Comparison of ENCODE assay signal across 16 mouse cellular contexts in the genomic region with DNA sequence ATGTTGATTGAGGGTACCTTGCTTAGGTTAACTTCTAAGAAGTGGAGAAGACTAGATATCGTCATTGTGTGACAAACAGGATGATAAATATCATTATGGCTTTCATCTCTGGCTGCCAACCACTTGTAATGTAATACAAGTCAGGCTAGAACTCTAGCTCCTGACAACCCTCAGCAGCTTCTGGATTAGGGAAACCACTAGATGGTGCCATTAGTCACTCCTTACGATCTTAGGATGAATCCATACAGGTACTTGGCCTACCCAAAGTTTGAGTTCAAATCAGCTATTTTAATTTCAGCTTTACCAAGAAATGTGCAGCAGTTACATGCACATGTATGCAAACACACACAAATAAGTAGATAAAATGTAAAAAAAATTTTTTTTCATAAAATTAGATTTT. TPM values are rescaled to one million over a fixed set of nuclear protein-coding genes. Genes with fewer than 3 reads are reported as not detected.
DNase-seq lines count a peak whose midpoint lies in the region; ATAC-seq and TF ChIP-seq lines count a peak whose summit lies in the region.
"Had no signal": no experiment of that assay in that cellular context is flagged by ENCODE, and none has a peak within 500 bp of the region (broad histone marks: within the 10 kb centered on the region; RNA-seq: fewer than 3 reads in every experiment).

No protein-coding gene starts in this region.

- 40% methylated on average over 2 of the region's 2 CpGs for WGBS in hindbrain, postnatal 0 days
- 43% methylated on average over 2 of the region's 2 CpGs for WGBS in hindbrain, embryonic 12.5 days
- WGBS in lung, postnatal 0 days = 30% methylated on average over 2 of the region's 2 CpGs
- 37% methylated on average over 2 of the region's 2 CpGs for WGBS in lung, adult 2 months
- WGBS in hindbrain, embryonic 13.5 days = 43% methylated on average over 2 of the region's 2 CpGs

- no peak overlapping the region for H3K4me2 ChIP-seq in hindbrain, postnatal 0 days (ENCODE audit: low read depth, low read length)
- H3K4me2 ChIP-seq in hindbrain, embryonic 12.5 days (replicated peaks) = no peak overlapping the region
- H3K4me2 ChIP-seq in lung, postnatal 0 days (replicated peaks; ENCODE audit: low read depth, low read length) = no peak overlapping the region
- H3K4me2 ChIP-seq in hindbrain, embryonic 13.5 days = no peak overlapping the region
- H3K4me2 ChIP-seq: embryonic facial prominence, embryonic 13.5 days; limb, embryonic 15.5 days had no signal

- no peak overlapping the region for H3K9ac ChIP-seq in hindbrain, postnatal 0 days (replicated peaks; ENCODE audit: low read length)
- no peak overlapping the region for H3K9ac ChIP-seq in hindbrain, embryonic 12.5 days
- H3K9ac ChIP-seq in lung, postnatal 0 days (replicated peaks; ENCODE audit: low read depth) = no peak overlapping the region
- no peak overlapping the region for H3K9ac ChIP-seq in hindbrain, embryonic 13.5 days
- H3K9ac ChIP-seq: embryonic facial prominence, embryonic 13.5 days; limb, embryonic 15.5 days had no signal

- H3K4me3 ChIP-seq in hindbrain, postnatal 0 days (ENCODE audit: low read length) = no peak overlapping the region
- H3K4me3 ChIP-seq in hindbrain, embryonic 12.5 days = no peak overlapping the region
- no peak overlapping the region for H3K4me3 ChIP-seq in lung, postnatal 0 days (ENCODE audit: low read depth, low read length)
- no peak overlapping the region for H3K4me3 ChIP-seq in lung, adult 2 months (replicated peaks; ENCODE audit: extremely low read depth, low read depth, low read length)
- no peak overlapping the region for H3K4me3 ChIP-seq in hindbrain, embryonic 13.5 days
- H3K4me3 ChIP-seq: embryonic facial prominence, embryonic 13.5 days; limb, embryonic 15.5 days had no signal

- peak; percentile 42 for TF ChIP-seq CTCF in hindbrain, postnatal 0 days (IDR thresholded peaks at IDR 0.05; ENCODE audit: low read depth)
- TF ChIP-seq CTCF in lung, postnatal 0 days (IDR thresholded peaks at IDR 0.05) = peak; percentile 33
- no peak for TF ChIP-seq CTCF in lung, adult 2 months (IDR thresholded peaks at IDR 0.05; ENCODE audit: insufficient read depth, low read length)

- H3K27ac ChIP-seq in hindbrain, postnatal 0 days = no peak overlapping the region
- H3K27ac ChIP-seq in hindbrain, embryonic 12.5 days = no peak overlapping the region
- no peak overlapping the region for H3K27ac ChIP-seq in lung, postnatal 0 days (ENCODE audit: low read length)
- H3K27ac ChIP-seq in hindbrain, embryonic 13.5 days = no peak overlapping the region
- H3K27ac ChIP-seq: embryonic facial prominence, embryonic 13.5 days; limb, embryonic 15.5 days had no signal

- no peaks in the 10 kb centered on the region for H3K4me1 ChIP-seq in hindbrain, postnatal 0 days (ENCODE audit: insufficient read depth, low read length)
- no peaks in the 10 kb centered on the region for H3K4me1 ChIP-seq in hindbrain, embryonic 12.5 days
- no peaks in the 10 kb centered on the region for H3K4me1 ChIP-seq in lung, postnatal 0 days (ENCODE audit: insufficient read depth, low read depth, low read length)
- no peaks in the 10 kb centered on the region for H3K4me1 ChIP-seq in lung, adult 2 months (ENCODE audit: control insufficient read depth, insufficient read depth, low read length)
- H3K4me1 ChIP-seq in hindbrain, embryonic 13.5 days (replicated peaks) = no peaks in the 10 kb centered on the region
- H3K4me1 ChIP-seq: embryonic facial prominence, embryonic 13.5 days; limb, embryonic 15.5 days had no signal

- no peak for ATAC-seq in hindbrain, postnatal 0 days
- no peak for ATAC-seq in hindbrain, embryonic 12.5 days (ENCODE audit: low FRiP score)
- ATAC-seq in lung, postnatal 0 days = no peak
- ATAC-seq in hindbrain, embryonic 13.5 days (ENCODE audit: low FRiP score) = no peak
- ATAC-seq: activated CD4-positive, CD25-positive, alpha-beta regulatory T cell, adult 4 months had no signal

- TF ChIP-seq EP300 in lung, postnatal 0 days (IDR thresholded peaks at IDR 0.05) = no peak

- H3K27me3 ChIP-seq in hindbrain, postnatal 0 days (ENCODE audit: insufficient read depth, low read length) = no peaks in the 10 kb centered on the region
- no peaks in the 10 kb centered on the region for H3K27me3 ChIP-seq in hindbrain, embryonic 12.5 days
- no peaks in the 10 kb centered on the region for H3K27me3 ChIP-seq in lung, postnatal 0 days (replicated peaks; ENCODE audit: insufficient read depth, low read length)
- no peaks in the 10 kb centered on the region for H3K27me3 ChIP-seq in hindbrain, embryonic 13.5 days
- H3K27me3 ChIP-seq: embryonic facial prominence, embryonic 13.5 days; limb, embryonic 15.5 days had no signal

- no peaks in the 10 kb centered on the region for H3K9me3 ChIP-seq in hindbrain, postnatal 0 days (ENCODE audit: low read length)
- no peaks in the 10 kb centered on the region for H3K9me3 ChIP-seq in hindbrain, embryonic 12.5 days (replicated peaks)
- H3K9me3 ChIP-seq in lung, postnatal 0 days (ENCODE audit: low read length) = no peaks in the 10 kb centered on the region
- H3K9me3 ChIP-seq in hindbrain, embryonic 13.5 days = no peaks in the 10 kb centered on the region
- H3K9me3 ChIP-seq: embryonic facial prominence, embryonic 13.5 days; limb, embryonic 15.5 days had no signal

- peak; percentile 35 for DNase-seq in hindbrain, postnatal 0 days (ENCODE audit: low spot score)
- no peak for DNase-seq in lung, postnatal 0 days (ENCODE audit: low spot score)
- DNase-seq in lung, adult 2 months = no peak
- peak; percentile 34 for DNase-seq in R1 (ENCODE audit: low read depth, low spot score)
- peak; percentile 17 for DNase-seq in mesoderm, embryonic 11.5 days (ENCODE audit: low read depth, low spot score)
- no peak for DNase-seq in adrenal gland, postnatal 36 days
- DNase-seq: heart, adult 11 months; right cerebral cortex, postnatal 4 days had no signal

- TF ChIP-seq POLR2A in lung, adult 2 months (IDR thresholded peaks at IDR 0.05; ENCODE audit: borderline replicate concordance, extremely low read depth, low read depth, low read length) = no peak

- H3K36me3 ChIP-seq in hindbrain, postnatal 0 days (ENCODE audit: insufficient read depth, low read length) = no peaks in the 10 kb centered on the region
- H3K36me3 ChIP-seq in hindbrain, embryonic 12.5 days = no peaks in the 10 kb centered on the region
- H3K36me3 ChIP-seq in lung, postnatal 0 days (ENCODE audit: insufficient read depth, low read length) = no peaks in the 10 kb centered on the region
- no peaks in the 10 kb centered on the region for H3K36me3 ChIP-seq in hindbrain, embryonic 13.5 days
- H3K36me3 ChIP-seq: embryonic facial prominence, embryonic 13.5 days; limb, embryonic 15.5 days had no signal

RNA-seq across cellular contexts. Expression of gene Cyp26c1, which starts 37.4 kb away (rescaled TPM):
- total RNA-seq in hindbrain, postnatal 0 days (2014; rRNA removed) = not detected in 2 replicates
- not detected in 2 replicates for polyA plus RNA-seq in hindbrain, postnatal 0 days (2015; fragmentation: Nextera tagmentation; extraction: Ambion mirVana)
- polyA plus RNA-seq in hindbrain, embryonic 12.5 days (2016; fragmentation: Nextera tagmentation; extraction: Ambion mirVana) = 1.8 and 2.0 TPM in 2 replicates
- not detected in 2 replicates for polyA plus RNA-seq in lung, postnatal 0 days (2015; fragmentation: Nextera tagmentation; extraction: Ambion mirVana)
- 0.14 and 0.18 TPM in 2 replicates for polyA plus RNA-seq in lung, adult 2 months (2012; rRNA removed)
- total RNA-seq in adrenal gland, postnatal 36 days (2021) = not detected
- not detected in 2 replicates for polyA plus RNA-seq in hindbrain, embryonic 13.5 days (2015; fragmentation: Nextera tagmentation; extraction: Ambion mirVana)
- total RNA-seq: heart, postnatal 25 days had no signal
- polyA plus RNA-seq: activated CD4-positive, CD25-positive, alpha-beta regulatory T cell, adult 4 months; frontal cortex, adult 2 months; limb, embryonic 15.5 days; stomach, embryonic 14.5 days had no signal

RNA-seq across cellular contexts. Expression of gene Cyp26a1, which starts 49.6 kb away (rescaled TPM):
- 0.11 TPM in 1 of 2 replicates, not detected in the other for total RNA-seq in hindbrain, postnatal 0 days (2014; rRNA removed)
- polyA plus RNA-seq in hindbrain, postnatal 0 days (2015; fragmentation: Nextera tagmentation; extraction: Ambion mirVana) = not detected in 2 replicates
- polyA plus RNA-seq in hindbrain, embryonic 12.5 days (2016; fragmentation: Nextera tagmentation; extraction: Ambion mirVana) = 7.9 and 14.2 TPM in 2 replicates
- polyA plus RNA-seq in lung, postnatal 0 days (2015; fragmentation: Nextera tagmentation; extraction: Ambion mirVana) = 0.14 TPM in 1 of 2 replicates, not detected in the other
- polyA plus RNA-seq in lung, adult 2 months (2012; rRNA removed) = 0.06 and 0.23 TPM in 2 replicates
- not detected for total RNA-seq in adrenal gland, postnatal 36 days (2021)
- 0.23 and 0.56 TPM in 2 replicates for polyA plus RNA-seq in hindbrain, embryonic 13.5 days (2015; fragmentation: Nextera tagmentation; extraction: Ambion mirVana)
- polyA plus RNA-seq: activated CD4-positive, CD25-positive, alpha-beta regulatory T cell, adult 4 months had no signal

Comparison
In these comparisons a context has a peak if more than half of its experiments do, and no peak if none do; other contexts are left out.
1. DNase-seq: peak in hindbrain, postnatal 0 days (single experiment), R1 (single experiment) and mesoderm, embryonic 11.5 days (single experiment); none in lung, postnatal 0 days (single experiment), lung, adult 2 months (single experiment) and adrenal gland, postnatal 36 days (0 of 2).